Mouse (Mus musculus): ENCODE results near the gene Myof. TPM values are rescaled to one million over a fixed set of nuclear protein-coding genes. Genes with fewer than 3 reads are reported as not detected.

The Myof gene
- 76.9 TPM for polyA plus RNA-seq (2012; fragmentation: generic; extraction: Trizol)

GRCm38 (mm10) chr19:38043281-38043981 lies at the start of gene Myof:
TSS of gene Myof (minus strand) at chr19:38043577.
- no peaks in the 10 kb centered on the region for H3K27me3 ChIP-seq (ENCODE audit: control insufficient read depth, insufficient read depth, insufficient read length)
- TF ChIP-seq POLR2AphosphoS2 (IDR thresholded peaks at IDR 0.05; ENCODE audit: insufficient read length, low read depth) (peak; percentile 24), TCF12 (IDR thresholded peaks at IDR 0.05; ENCODE audit: insufficient read depth, poor library complexity, severe bottlenecking) (no peak), POLR2A (IDR thresholded peaks at IDR 0.05; ENCODE audit: insufficient read length, low read depth) (peak; percentile 60)
- no peaks in the 10 kb centered on the region for H3K36me3 ChIP-seq (ENCODE audit: control insufficient read depth, insufficient read depth)
- peaks cover 33% of the 10 kb centered on the region for H3K79me2 ChIP-seq (ENCODE audit: control insufficient read depth, insufficient read depth)
- H3ac ChIP-seq (ENCODE audit: control insufficient read depth, insufficient read length) = peak within 1 kb of the TSS; percentile 9
- peak within 1 kb of the TSS; percentile 48 for H3K4me3 ChIP-seq
- peak within 1 kb of the TSS; percentile 69 for H3K4me2 ChIP-seq (ENCODE audit: low read depth)

- no peak for TF ChIP-seq CEBPB (IDR thresholded peaks at IDR 0.05; ENCODE audit: insufficient read depth, poor library complexity, severe bottlenecking)
- TF ChIP-seq MAX (IDR thresholded peaks at IDR 0.05; ENCODE audit: low read depth) = no peak
- TF ChIP-seq TCF12 (IDR thresholded peaks at IDR 0.05; ENCODE audit: insufficient read depth, poor library complexity, severe bottlenecking) = no peak
- TF ChIP-seq MYOD1 (IDR thresholded peaks at IDR 0.05; ENCODE audit: control insufficient read depth in 1 of 3, insufficient read length in 2 of 3, low read depth in 2 of 3) = no peak
- no peak for TF ChIP-seq E2F4 (IDR thresholded peaks at IDR 0.05; ENCODE audit: insufficient read depth)
- no peak for TF ChIP-seq POLR2A (IDR thresholded peaks at IDR 0.05; ENCODE audit: insufficient read length, low read depth)
- no peak for TF ChIP-seq POLR2AphosphoS2 (IDR thresholded peaks at IDR 0.05; ENCODE audit: insufficient read length, low read depth)
- H3K27me3 ChIP-seq (ENCODE audit: control insufficient read depth, insufficient read depth, insufficient read length) = peaks cover 10% of the 10 kb centered on the region
Observed at GRCm38 (mm10) chr19:38091512-38091985, 48.2 kb upstream of the Myof start.

GRCm38 (mm10) chr19:38089358-38089757 lies 46.0 kb upstream of the Myof start:
- no peak for TF ChIP-seq USF1 (IDR thresholded peaks at IDR 0.05; ENCODE audit: low read depth)
- no peak for TF ChIP-seq POLR2A (IDR thresholded peaks at IDR 0.05; ENCODE audit: insufficient read length, low read depth)
- no peak for TF ChIP-seq POLR2AphosphoS2 (IDR thresholded peaks at IDR 0.05; ENCODE audit: insufficient read length, low read depth)
- TF ChIP-seq MAX (IDR thresholded peaks at IDR 0.05; ENCODE audit: low read depth) = no peak
- no peak for TF ChIP-seq SRF (IDR thresholded peaks at IDR 0.05; ENCODE audit: control insufficient read depth, insufficient read length, low read depth)
- no peak for TF ChIP-seq E2F4 (IDR thresholded peaks at IDR 0.05; ENCODE audit: insufficient read depth)
- TF ChIP-seq TCF12 (IDR thresholded peaks at IDR 0.05; ENCODE audit: insufficient read depth, poor library complexity, severe bottlenecking) = no peak
- no peak for TF ChIP-seq TCF3 (IDR thresholded peaks at IDR 0.05; ENCODE audit: insufficient read length, low read depth)
- Histone ChIP-seq H3ac (ENCODE audit: control insufficient read depth, insufficient read length) (no peak overlapping the region), H3K36me3 (ENCODE audit: control insufficient read depth, insufficient read depth) (no peaks in the 10 kb centered on the region), H3K27me3 (ENCODE audit: control insufficient read depth, insufficient read depth, insufficient read length) (peaks cover 4% of the 10 kb centered on the region), H3K79me2 (ENCODE audit: control insufficient read depth, insufficient read depth) (no peaks in the 10 kb centered on the region), H3K4me2 (ENCODE audit: low read depth) (no peak overlapping the region), H3K4me3 (no peak overlapping the region)

More at GRCm38 (mm10) chr19:38091512-38091985, 48.2 kb upstream of the Myof start:
- H3K36me3 ChIP-seq (ENCODE audit: control insufficient read depth, insufficient read depth) = no peaks in the 10 kb centered on the region
- H3ac ChIP-seq (ENCODE audit: control insufficient read depth, insufficient read length) = no peak overlapping the region
- no peak overlapping the region for H3K4me3 ChIP-seq
- no peak overlapping the region for H3K4me2 ChIP-seq (ENCODE audit: low read depth)
- H3K79me2 ChIP-seq (ENCODE audit: control insufficient read depth, insufficient read depth) = no peaks in the 10 kb centered on the region

- TF ChIP-seq SRF (IDR thresholded peaks at IDR 0.05; ENCODE audit: control insufficient read depth, insufficient read length, low read depth) (no peak), MYOD1 (IDR thresholded peaks at IDR 0.05; ENCODE audit: control insufficient read depth in 1 of 3, insufficient read length in 2 of 3, low read depth in 2 of 3) (no peak)
- H3K79me2 ChIP-seq (ENCODE audit: control insufficient read depth, insufficient read depth) = no peaks in the 10 kb centered on the region
- H3K4me3 ChIP-seq = no peak overlapping the region
- peaks cover 8% of the 10 kb centered on the region for H3K27me3 ChIP-seq (ENCODE audit: control insufficient read depth, insufficient read depth, insufficient read length)
- H3K36me3 ChIP-seq (ENCODE audit: control insufficient read depth, insufficient read depth) = no peaks in the 10 kb centered on the region
- H3ac ChIP-seq (ENCODE audit: control insufficient read depth, insufficient read length) = no peak overlapping the region
- H3K4me2 ChIP-seq (ENCODE audit: low read depth) = peak overlapping the region; percentile 19
Observed at GRCm38 (mm10) chr19:38086948-38087551, 43.7 kb upstream of the Myof start.

- Histone ChIP-seq H3K27me3 (ENCODE audit: control insufficient read depth, insufficient read depth, insufficient read length) (peaks cover 8% of the 10 kb centered on the region), H3K4me3 (no peak overlapping the region), H3K36me3 (ENCODE audit: control insufficient read depth, insufficient read depth) (no peaks in the 10 kb centered on the region), H3K4me2 (ENCODE audit: low read depth) (no peak overlapping the region), H3ac (ENCODE audit: control insufficient read depth, insufficient read length) (no peak overlapping the region), H3K79me2 (ENCODE audit: control insufficient read depth, insufficient read depth) (no peaks in the 10 kb centered on the region)
- no peak for TF ChIP-seq POLR2A (IDR thresholded peaks at IDR 0.05; ENCODE audit: insufficient read length, low read depth)
- TF ChIP-seq TCF3 (IDR thresholded peaks at IDR 0.05; ENCODE audit: insufficient read length, low read depth) = no peak
- no peak for TF ChIP-seq USF1 (IDR thresholded peaks at IDR 0.05; ENCODE audit: low read depth)
- TF ChIP-seq E2F4 (IDR thresholded peaks at IDR 0.05; ENCODE audit: insufficient read depth) = no peak
- TF ChIP-seq MYOG (IDR thresholded peaks at IDR 0.05; ENCODE audit: control insufficient read depth in 1 of 3, insufficient read depth in 1 of 3, insufficient read length in 2 of 3, low read depth in 2 of 3) = no peak
- TF ChIP-seq MYOD1 (IDR thresholded peaks at IDR 0.05; ENCODE audit: control insufficient read depth in 1 of 3, insufficient read length in 2 of 3, low read depth in 2 of 3) = no peak
- no peak for TF ChIP-seq SRF (IDR thresholded peaks at IDR 0.05; ENCODE audit: control insufficient read depth, insufficient read length, low read depth)
- TF ChIP-seq REST (IDR thresholded peaks at IDR 0.05; ENCODE audit: insufficient read depth, insufficient read length) = no peak
- TF ChIP-seq CEBPB (IDR thresholded peaks at IDR 0.05; ENCODE audit: insufficient read depth, poor library complexity, severe bottlenecking) = no peak
Observed at GRCm38 (mm10) chr19:38085841-38086240, 42.5 kb upstream of the Myof start.
